Mouse (Mus musculus) kidney, adult 8-10 months (tissue): ENCODE measurements at regions not wholly inside any gene's neighbourhood (a gene's known extent, or its start where the extent isn't known, plus 50 kb on each side); places are given as distances from the start of the nearest gene placed in this dataset.
"Not testable (repeated sequence)": the region's sequence is repeated elsewhere in the genome, so short reads cannot be mapped to it uniquely, and the experiment has no call there.

Source experiments
- DNase-seq, 2 experiments: peaks; one replicate each; pipeline ENCODE4 v3.0.0; 2022

DNA sequence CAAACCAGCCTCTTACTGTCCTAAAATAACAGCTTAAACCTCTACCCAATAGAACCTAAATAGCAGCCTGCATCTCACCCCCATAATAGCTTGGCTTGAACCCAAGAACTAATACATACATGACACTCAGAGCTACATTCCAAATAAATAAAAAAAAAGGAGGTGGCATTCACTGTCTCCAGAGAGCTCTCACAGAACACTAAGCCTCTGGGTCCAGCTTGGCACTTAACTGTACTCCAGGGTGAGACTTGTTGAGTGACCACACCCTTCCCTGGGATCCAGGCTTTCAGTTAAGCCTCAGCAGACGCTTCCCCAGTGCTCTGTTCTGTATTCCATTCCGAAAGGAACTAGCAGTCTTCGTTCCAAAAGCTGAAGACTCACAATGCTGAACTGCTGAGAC, 186.3 kb upstream of the Tsc22d2 start:
- no peak for DNase-seq

DNA sequence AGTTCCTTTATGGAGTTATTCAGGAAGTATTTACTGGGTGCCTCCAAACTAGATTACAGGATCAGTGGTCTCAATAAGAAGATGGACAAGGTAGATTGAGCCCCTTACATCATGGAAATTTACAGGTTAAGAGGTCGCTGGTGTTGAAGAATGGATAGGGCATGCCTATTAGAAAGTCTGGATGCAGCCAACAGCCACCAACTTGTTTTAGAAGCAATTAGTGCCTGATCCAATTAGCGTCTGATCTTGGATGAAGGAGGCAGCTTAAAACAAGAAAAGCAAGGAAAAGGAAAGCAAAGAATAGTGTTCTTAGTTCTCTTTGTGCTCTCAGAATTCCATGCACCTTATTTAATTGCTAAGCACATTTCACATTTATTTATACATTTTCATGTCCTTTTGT, 182.8 kb upstream of the Tsc22d2 start:
- no peak for DNase-seq

DNA sequence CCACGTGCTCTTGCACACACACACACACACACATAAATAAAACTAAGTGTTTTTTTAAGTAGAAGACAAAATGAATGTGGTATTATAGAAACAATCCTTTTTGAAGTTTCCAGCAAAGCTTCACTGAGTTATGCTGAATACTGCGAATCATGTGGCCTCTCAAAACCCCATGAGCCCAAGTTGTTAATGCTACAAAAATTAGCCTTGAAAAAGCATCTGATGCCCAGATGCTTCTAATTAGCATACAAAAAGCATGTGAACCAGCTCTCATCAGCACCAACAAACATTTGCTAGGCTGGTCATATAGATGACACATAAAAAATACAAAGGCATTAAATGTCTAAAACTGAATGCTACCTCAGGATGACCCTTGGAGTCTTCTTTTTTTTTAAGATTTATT, 181.2 kb upstream of the Tsc22d2 start:
- DNase-seq: no peak

DNA sequence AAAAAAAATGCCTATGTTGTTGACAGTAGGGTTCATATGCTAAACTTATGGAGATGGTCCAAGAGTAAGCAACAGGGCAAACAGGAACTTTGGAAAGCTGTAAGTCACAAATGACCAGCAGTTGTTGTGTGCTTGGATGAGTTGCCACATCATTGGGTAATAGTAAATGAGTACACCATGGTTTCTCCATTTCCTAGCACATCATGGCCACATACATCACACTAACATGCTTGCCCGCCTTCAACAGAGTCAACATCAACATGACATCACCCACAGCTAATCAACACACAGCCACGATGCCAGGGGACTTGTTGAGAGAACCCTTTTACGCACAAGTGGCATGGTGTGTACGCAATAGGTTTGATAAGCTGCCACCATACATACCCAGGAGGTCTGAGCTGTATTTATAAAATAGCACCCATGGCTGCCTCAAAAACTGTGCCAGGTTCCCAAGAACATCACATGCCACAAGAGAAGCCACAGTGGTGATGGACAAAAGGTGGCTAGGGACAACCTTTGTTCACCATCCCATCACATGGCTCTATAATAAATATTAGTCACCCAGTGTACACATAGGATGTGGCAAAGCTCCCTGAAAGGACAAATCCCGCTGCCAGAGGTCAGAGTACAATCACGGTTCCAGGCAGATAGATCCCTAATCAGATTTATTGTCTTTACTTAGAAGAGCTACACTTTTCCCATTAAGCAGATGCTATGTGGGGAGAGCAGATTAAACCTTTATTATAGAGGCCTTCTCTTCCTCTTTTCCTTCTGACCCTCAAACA, 179.5 kb upstream of the Tsc22d2 start:
- no peak for DNase-seq

DNA sequence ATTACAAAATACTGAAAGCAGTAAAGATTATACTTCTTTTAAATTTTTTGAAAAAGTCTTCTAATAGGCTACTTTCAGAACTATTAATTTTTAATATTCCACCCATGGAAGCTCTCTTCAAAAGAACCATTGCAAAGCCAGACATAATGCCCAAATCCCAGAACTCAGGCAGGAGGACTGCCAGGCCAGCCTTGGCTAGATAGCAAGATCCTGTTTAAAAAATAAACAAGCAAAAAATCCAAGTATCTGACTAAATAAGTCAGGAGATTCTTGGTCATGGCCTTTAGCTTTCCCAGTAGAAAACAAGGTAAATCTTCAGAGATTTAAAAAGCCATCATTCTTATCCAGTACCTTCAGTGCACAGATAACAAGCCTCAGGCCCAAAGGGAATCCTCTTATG, 176.4 kb upstream of the Tsc22d2 start:
- DNase-seq: no peak

DNA sequence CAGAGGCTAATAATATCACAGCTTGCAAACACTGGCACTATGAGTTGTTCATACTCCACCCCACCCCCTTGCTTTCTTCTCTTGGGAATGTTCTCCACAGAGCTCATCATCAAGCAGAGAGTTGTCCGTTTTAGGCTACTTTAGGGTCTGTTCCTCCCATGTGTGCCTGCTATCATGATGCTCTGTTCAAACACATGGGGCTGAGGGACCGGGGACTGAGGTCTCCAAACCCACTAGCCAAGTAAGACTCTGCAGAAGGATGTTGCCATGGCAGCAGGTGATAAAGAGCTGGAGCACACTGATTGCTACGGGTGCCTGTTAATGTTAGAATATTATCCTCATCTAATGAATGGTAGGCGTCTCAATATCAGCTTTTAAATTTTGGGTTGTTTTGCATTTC, 173.7 kb upstream of the Tsc22d2 start:
- no peak for DNase-seq

DNA sequence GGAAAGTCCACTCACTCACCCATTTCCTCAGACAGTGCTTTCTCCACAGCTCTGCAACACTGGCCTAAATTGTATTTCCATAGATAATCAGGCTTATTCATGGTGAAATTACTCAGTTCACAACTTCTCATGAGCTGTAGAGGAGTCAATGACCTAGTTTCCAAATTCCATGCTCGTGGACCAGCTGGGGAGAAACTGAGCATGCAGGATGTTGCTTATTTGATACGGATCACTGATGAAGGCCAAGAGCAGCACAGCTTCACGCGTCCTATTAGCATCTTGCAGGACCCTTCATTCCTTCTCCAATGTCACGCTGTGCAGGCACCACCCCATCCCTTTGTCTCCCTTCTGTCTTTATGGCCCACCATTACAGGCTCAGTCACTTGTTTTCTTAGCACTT, 169.2 kb upstream of the Tsc22d2 start:
- no peak for DNase-seq

DNA sequence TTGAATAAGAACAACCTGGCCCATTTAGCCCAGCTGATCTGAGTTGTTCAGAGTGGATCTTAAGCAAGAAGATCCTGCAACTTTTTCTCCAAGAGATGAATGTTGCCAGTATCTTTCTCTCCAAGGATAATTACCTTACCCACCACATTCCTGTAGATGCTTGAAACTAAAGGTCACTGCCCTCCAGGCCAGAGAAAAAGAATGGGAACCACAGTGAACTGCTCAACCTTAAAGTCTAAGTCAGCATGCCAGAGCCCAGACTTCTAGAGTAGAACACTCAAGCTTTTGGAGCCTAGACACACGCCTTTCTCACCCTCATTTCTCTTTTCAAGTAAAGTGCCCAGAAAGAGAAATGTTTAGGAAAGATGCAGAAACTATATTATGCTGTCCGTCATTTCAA, 166.5 kb upstream of the Tsc22d2 start:
- DNase-seq: no peak

GRCm38 (mm10) chr3:58253942-58254341, 160.6 kb upstream of the Tsc22d2 start:
- DNase-seq: no peak

DNA sequence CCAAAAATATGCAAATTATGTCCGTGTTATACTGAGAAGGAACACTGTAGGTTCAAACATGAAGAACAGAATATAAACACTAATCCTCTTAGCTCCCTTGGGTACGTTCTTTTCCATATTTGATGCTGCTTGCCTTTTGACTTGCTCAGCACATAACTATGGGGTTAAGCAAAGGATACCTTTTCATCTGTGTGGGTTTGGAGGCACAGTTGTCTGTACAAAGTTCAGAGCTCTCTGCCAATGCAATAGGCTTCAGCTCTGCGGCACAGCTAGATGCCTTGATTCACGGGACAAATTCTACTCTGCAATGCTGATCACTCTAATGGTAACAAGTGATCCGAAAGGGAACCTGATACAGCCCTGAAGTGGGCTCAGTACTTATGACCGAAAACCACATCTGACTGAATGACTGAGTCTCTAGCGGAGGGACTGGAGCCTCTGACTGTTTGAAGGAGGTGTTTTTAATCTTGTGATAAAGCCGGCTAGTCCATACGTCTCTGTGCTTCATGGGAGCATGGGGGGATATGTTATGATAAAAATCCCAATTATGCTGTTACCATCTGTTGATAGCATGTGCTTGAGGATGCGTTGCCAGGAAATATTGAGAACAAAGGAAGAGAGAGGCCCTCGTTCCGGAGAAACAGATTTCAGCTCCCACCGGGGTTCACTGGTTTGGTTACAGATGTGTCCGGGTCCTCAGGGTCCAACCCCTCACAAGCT, 146.7 kb upstream of the Tsc22d2 start:
- no peak for DNase-seq

DNA sequence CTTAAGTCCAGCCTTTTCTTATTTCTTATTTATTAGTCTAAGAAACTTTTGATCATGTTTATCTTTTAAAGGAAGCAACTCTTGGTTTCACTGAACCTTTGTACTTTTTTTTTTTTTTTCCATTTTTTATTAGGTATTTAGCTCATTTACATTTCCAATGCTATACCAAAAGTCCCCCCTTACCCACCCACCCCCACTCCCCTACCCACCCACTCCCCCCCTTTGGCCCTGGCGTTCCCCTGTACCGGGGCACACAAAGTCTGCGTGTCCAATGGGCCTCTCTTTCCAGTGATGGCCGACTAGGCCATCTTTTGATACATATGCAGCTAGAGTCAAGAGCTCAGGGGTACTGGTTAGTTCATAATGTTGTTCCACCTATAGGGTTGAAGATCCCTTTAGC, 143.1 kb upstream of the Tsc22d2 start:
- not testable (repeated sequence) for DNase-seq

GRCm38 (mm10) chr3:58281291-58281690, 133.2 kb upstream of the Tsc22d2 start:
- no peak for DNase-seq

DNA sequence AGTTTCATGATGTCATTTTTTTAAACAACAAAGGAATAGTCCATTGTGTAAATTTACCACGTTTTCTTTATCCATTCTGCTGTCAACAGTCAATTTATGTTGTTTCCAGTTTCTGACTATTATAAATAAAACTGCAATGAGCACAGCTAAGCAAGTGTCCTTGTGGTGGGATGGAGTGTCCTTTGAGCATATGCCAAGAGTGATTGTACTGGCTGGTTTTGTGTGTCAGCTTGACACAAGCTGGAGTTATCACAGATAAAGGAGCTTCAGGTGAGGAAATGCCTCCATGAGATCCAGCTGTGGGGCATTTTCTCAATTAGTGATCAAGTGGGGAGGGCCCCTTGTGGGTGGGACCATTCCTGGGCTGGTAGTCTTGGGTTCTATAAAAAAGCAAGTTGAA, 130.1 kb upstream of the Tsc22d2 start:
- DNase-seq: not testable (repeated sequence)

GRCm38 (mm10) chr3:58295810-58296209, 118.7 kb upstream of the Tsc22d2 start:
- DNase-seq: no peak

GRCm38 (mm10) chr3:58300213-58300612, 114.3 kb upstream of the Tsc22d2 start:
- no peak for DNase-seq

- no peak for DNase-seq
Observed at GRCm38 (mm10) chr3:58300801-58301485, 113.6 kb upstream of the Tsc22d2 start.

DNA sequence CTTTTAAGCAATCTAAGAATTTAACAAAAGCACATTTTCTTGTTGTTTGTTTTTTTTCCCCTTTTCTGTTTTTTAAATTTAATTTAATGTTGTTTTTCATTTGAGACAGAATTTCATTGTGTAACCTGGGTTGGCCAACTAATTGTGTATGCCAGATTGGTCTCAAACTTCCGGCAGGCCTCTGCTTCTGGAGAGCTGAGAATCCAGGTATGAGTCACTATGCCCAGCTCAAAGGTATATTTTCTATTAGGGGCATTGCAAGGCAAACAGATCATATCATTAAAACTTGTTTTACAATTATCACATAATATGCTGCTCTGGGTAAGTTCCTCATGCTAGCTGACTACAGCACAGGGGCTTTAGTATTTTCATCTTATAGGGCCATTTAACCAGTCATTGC, 112.2 kb upstream of the Tsc22d2 start:
- DNase-seq: no peak

GRCm38 (mm10) chr3:58303746-58304145, 110.8 kb upstream of the Tsc22d2 start:
- DNase-seq: no peak

GRCm38 (mm10) chr3:58309601-58310000, 104.9 kb upstream of the Tsc22d2 start:
- no peak for DNase-seq

DNA sequence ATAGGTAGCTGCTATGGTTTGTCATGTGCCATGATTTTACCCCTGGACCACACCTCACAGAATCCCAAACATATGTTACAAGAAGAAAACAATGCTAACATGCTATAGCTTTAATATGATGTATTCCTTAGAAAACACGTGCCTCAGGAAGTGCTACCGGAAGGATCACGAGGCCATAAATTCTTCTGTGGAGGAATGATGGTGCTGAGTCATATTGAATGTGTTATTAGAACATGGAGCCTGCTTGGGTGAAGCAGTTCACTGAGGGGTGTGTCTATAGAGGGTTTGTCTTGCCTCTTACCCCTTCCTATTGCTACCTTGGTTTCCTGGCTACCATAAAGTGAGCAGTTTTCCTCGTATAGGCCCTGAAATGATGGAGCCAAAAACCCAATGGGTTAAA, 104.1 kb upstream of the Tsc22d2 start:
- DNase-seq: no peak

- no peak for DNase-seq
Observed at GRCm38 (mm10) chr3:58311104-58311685, 103.3 kb upstream of the Tsc22d2 start.

DNA sequence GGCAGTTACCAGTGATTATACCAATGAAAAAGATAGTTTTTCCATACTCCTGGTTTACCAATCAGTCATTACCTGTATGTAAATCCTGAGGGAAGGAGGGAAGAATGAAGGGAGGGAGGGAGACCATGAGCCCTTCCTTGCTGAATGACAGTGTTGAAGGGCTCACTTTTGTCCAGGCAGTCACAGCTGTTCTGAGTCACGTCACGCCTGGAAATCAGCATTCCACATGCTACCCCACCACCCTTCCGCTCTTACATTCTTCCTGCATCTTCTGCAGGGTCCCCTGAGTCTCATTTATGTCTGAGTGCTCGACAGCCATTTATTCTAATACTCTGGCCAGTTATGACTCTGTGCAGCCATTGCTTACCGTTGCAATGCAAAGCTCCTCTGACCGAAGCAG, 101.9 kb upstream of the Tsc22d2 start:
- DNase-seq: no peak

GRCm38 (mm10) chr3:58315236-58315635, 99.3 kb upstream of the Tsc22d2 start:
- no peak for DNase-seq

GRCm38 (mm10) chr3:58317240-58317639, 97.3 kb upstream of the Tsc22d2 start:
- DNase-seq: no peak
